Mouse (Mus musculus) megakaryocyte, adult 5-6 weeks (primary cell): Measurements from ENCODE around the gene Nms. TPM values are rescaled to one million over a fixed set of nuclear protein-coding genes. Genes with fewer than 3 reads are reported as not detected.

Experiments used
- ATAC-seq: 2 replicates; pipeline ENCODE4 v1.8.0; 2016; ENCODE audit warnings: mild to moderate bottlenecking, inconsistent platforms; ENCODE audit not compliant: poor library complexity, severe bottlenecking
- total RNA-seq, 2 experiments: library from RNA; stranded (forward) in 1 of 2; stranded (reverse) in 1 of 2; fragments of 153-499, 151-499 nt in 1 of 2; fragments of 221-1000, 200-1000 nt in 1 of 2; gene quantifications; 2 replicates each; pipeline versions ENCODE4 v1.2.3 to v1.2.4; 2015 to 2017

Nms gene
- total RNA-seq, 2 experiments from 2014 or later = not detected

- no peak for ATAC-seq
These were observed 53.4 kb downstream of the Nms start for GRCm38 (mm10) chr1:38992365-38992764.

Other genes starting within 250 kb of the Nms start
- 0.11 TPM in 1 of 2 replicates, not detected in the other for gene Lonrf2, start 102.4 kb upstream of the Nms start, total RNA-seq (2015)
- 0.07 and 0.08 TPM in 2 replicates for gene Lonrf2, start 102.4 kb upstream of the Nms start, total RNA-seq (2017)
- 0.54 and 0.59 TPM in 2 replicates for gene Chst10, start 41.0 kb upstream of the Nms start, total RNA-seq (2015)
- 0.26 and 0.37 TPM in 2 replicates for gene Chst10, start 41.0 kb upstream of the Nms start, total RNA-seq (2017)
- 77.5 and 88.7 TPM in 2 replicates for gene Pdcl3, start 46.5 kb downstream of the Nms start, total RNA-seq (2015)
- 49.2 and 58.5 TPM in 2 replicates for gene Pdcl3, start 46.5 kb downstream of the Nms start, total RNA-seq (2017)